Mouse (Mus musculus) midbrain, embryonic 16.5 days (tissue): ENCODE results near the gene 4930404N11Rik. TPM values are rescaled to one million over a fixed set of nuclear protein-coding genes. Genes with fewer than 3 reads are reported as not detected.

ENCODE experiments used
- ATAC-seq: fragments of 200-750 bp; cut with Nextera tagmentation; 2 replicates; pipeline ENCODE4 v1.8.0; 2017; ENCODE audit warnings: moderate TSS enrichment
- H3K27ac ChIP-seq: fragments of 300-500 bp; sonication (generic); 2 replicates; pipeline ENCODE4 v1.5.1; 2014; ENCODE audit warnings: mild to moderate bottlenecking, low read length, mixed read lengths
- H3K27me3 ChIP-seq: fragments of 300-500 bp; sonication (generic); 2 replicates; pipeline ENCODE4 v1.6.1; 2014; ENCODE audit warnings: low read depth, low read length, mixed read lengths; ENCODE audit not compliant: control insufficient read depth, insufficient read depth
- H3K36me3 ChIP-seq: fragments of 300-500 bp; sonication (generic); 2 replicates; pipeline ENCODE4 v1.6.1; 2014; ENCODE audit warnings: mild to moderate bottlenecking, low read length, moderate library complexity, mixed read lengths; ENCODE audit not compliant: control insufficient read depth, insufficient read depth
- H3K4me1 ChIP-seq: fragments of 300-500 bp; sonication (generic); 2 replicates; pipeline ENCODE4 v1.6.1; 2014; ENCODE audit warnings: mild to moderate bottlenecking, low read length, mixed read lengths; ENCODE audit not compliant: control insufficient read depth, insufficient read depth
- H3K4me2 ChIP-seq: fragments of 300-500 bp; sonication (generic); 2 replicates; pipeline ENCODE4 v1.6.1; 2014; ENCODE audit warnings: mild to moderate bottlenecking, low read length, mixed read lengths
- H3K4me3 ChIP-seq: fragments of 300-500 bp; sonication (generic); 2 replicates; pipeline ENCODE4 v1.5.1; 2014; ENCODE audit warnings: low read depth, mild to moderate bottlenecking, low read length, moderate library complexity, mixed read lengths
- H3K9ac ChIP-seq: fragments of 300-500 bp; sonication (generic); 2 replicates; pipeline ENCODE4 v1.6.1; 2014; ENCODE audit warnings: low read depth, low read length, mixed read lengths
- H3K9me3 ChIP-seq: fragments of 300-500 bp; sonication (generic); replicated peaks from 2 replicates; pipeline ENCODE4 v1.6.1; 2014; ENCODE audit warnings: mild to moderate bottlenecking, low read length, mixed read lengths; ENCODE audit not compliant: control insufficient read depth, poor library complexity, severe bottlenecking
- WGBS: fragments of 180-500 bp; shearing (Covaris S2); extraction: QIAGEN DNeasy Blood & Tissue Kit; methylation state at CpG from one replicate; pipeline ENCODE4 v1.1.7; 2014; 5-methylcytosine and 5-hydroxymethylcytosine counted together
- polyA plus RNA-seq: library from polyadenylated mRNA; unstranded; fragments of >200 nt; fragmentation: Nextera tagmentation; extraction: Ambion mirVana; gene quantifications from 2 replicates; pipeline ENCODE4 v1.2.1, GENCODE M21; 2015

4930404N11Rik gene
- polyA plus RNA-seq, 1 experiment from 2014 or later: 0.63 TPM

DNA sequence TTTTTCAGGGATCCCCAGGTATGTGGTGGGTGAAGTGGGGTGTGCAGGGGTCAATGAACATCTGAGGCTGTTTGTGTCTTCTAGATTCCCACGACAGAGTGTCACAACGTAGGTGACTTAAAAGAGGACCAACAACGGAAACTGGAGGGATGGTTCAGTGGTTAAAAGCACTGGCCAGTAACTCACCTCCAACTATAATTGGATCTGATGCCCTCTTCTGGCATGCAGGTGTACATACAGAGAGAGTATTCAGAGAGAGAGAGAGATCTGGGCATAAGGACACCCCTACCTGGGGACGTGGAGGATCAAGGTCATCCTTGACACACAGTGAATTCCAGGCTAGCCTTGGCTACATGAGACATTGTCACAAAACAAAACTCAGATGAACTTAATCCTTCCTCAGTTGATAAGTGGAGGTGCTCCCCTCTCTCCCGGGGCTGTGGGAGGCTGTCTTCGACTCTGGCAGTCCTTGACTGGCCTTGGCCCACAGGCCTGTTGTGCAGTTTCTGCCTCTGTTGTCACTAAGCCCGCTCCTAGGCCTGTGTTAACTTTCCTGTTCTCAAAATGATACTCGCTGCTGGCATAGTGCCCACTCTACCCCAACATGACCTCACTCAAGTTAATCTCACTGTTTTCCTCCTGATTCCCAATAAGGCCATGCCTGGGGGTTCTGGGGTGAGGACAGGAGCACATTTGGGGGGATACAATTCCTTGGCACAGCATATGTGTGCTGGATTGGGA is 21.0 kb downstream of the 4930404N11Rik start:
- WGBS: 58% methylated on average over 8 of the region's 8 CpGs
- H3K9me3 ChIP-seq: no peaks in the 10 kb centered on the region
- no peak overlapping the region for H3K4me3 ChIP-seq
- H3K27me3 ChIP-seq: peaks cover 38% of the 10 kb centered on the region
- H3K4me1 ChIP-seq: peaks cover 15% of the 10 kb centered on the region
- H3K4me2 ChIP-seq: no peak overlapping the region
- no peak overlapping the region for H3K27ac ChIP-seq
- no peak for ATAC-seq
- H3K9ac ChIP-seq: no peak overlapping the region
- no peaks in the 10 kb centered on the region for H3K36me3 ChIP-seq

DNA sequence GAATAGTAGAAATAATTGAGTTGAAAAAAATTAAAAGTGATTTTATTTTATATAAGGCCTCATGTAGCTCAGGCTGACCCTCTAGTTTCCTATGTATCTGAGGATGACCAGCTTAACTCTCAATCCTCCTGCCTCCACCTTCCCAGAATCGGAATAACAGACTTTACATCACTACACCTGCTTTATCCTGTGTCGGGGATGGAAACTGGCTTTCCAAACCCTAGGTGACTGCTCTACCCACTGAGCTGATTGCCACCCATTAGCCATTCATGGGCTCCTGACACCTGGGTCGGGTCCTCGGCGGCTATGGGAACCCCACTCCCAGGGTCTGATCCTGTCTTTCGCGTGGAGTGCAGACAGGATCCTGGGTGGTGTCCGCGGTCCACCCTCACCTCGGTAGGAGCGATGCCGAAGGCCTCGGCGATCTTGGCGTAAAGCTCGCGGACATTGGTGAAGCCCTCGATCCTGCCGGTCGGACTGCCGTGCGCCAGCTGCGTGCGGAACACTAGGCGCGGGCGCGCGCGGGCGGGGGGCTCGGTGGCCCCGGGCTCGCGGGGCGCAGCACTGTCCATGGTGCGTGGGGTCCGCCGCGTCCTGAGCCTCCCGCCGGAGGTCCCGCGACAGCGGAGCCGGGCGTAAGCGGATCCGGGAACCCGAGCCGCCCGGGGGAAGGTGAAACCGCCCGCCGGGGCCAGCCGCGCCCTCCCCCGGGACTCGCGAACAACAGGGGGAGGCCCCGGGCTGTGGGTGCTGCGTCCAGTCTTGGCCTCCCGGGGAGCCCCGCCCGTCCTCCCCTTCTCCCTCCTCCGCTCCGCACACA is 22.7 kb downstream of the 4930404N11Rik start, which contains the start of gene Gipc3:
Gipc3 (minus strand) TSS at position 581 of the 820 bp plus-strand sequence.
- Histone ChIP-seq H3K27me3 (peaks cover 38% of the 10 kb centered on the region), H3K4me3 (peak within 1 kb of the TSS; percentile 43), H3K9me3 (no peaks in the 10 kb centered on the region), H3K27ac (no peak within 1 kb of the TSS), H3K36me3 (no peaks in the 10 kb centered on the region), H3K4me1 (peaks cover 15% of the 10 kb centered on the region), H3K4me2 (peak within 1 kb of the TSS; percentile 71), H3K9ac (peak within 1 kb of the TSS; percentile 63)
- ATAC-seq: no peak
- 4% methylated on average over 64 of the region's 67 CpGs for WGBS

DNA sequence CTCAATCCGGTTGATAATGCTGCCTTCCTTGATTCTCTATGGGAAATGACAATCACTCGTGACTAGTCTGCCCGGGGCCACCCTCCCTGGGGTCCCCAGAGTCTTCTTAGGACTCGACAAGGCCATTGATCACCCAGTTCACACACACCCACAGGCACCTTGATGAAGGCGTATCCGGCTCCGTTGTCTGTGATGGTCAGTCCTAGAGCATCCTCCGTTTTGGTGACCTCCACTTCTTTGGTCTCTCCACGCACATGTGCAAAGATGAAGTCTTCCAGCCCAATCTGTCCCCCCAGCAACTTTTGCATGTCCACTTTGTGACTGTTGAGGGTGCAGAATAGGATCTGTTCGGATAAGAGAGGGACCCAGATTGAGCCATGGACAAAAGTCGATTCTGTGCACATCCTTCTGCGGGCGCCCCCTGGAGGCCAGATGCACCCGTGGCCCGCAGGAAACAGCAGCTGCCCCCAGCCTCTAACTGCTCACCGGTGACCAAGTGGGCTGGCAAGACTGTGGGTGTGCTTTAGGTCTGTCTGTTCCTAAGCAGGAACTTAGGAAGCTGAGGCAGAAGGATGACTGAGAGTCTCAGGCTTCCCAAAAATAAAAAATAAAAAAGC is 24.2 kb downstream of the 4930404N11Rik start:
- Histone ChIP-seq H3K4me2 (no peak overlapping the region), H3K4me1 (peaks cover 8% of the 10 kb centered on the region), H3K4me3 (no peak overlapping the region), H3K27me3 (peaks cover 38% of the 10 kb centered on the region), H3K9me3 (no peaks in the 10 kb centered on the region), H3K9ac (no peak overlapping the region), H3K27ac (no peak overlapping the region), H3K36me3 (no peaks in the 10 kb centered on the region)
- no peak for ATAC-seq
- WGBS: 40% methylated on average over 16 of the region's 16 CpGs

DNA sequence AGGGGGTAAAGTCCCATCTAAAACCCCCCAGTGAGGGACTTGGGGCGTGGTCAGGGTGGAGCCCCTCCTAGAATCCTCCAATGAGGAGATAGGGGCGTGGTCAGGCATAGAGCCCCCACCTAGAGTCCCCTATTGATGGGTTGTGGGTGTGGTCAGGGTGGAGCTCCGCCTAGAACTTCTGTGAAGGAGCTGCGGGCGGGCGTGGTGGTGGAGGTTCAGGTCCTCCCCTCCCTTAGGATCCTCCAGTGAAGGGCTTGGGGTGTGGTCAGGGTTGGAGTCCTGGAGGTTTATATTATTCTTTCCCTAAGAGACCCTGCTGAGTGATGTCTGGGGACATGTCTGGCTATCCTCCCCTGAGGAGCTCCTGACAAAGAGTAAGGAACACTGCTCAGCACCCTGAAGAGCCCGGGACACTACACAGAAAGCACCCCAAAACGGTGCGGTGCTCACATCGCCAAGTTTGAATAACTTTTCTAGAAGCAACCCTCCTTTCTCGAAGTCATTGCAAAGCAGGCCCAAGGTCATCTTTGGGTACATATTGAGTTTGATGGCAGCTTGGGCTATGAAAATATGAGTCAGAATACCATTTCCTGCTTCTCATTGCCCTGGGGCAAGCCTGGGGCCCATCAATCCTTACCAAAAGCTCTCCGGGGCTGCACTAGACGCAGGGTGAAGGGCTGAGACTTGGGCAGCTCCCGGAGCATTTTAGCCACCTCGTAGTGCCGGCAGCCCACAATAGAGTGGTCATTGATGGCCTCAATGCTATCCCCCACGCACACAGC is 24.9 kb downstream of the 4930404N11Rik start:
- Histone ChIP-seq H3K27ac (no peak overlapping the region), H3K27me3 (peaks cover 38% of the 10 kb centered on the region)

DNA sequence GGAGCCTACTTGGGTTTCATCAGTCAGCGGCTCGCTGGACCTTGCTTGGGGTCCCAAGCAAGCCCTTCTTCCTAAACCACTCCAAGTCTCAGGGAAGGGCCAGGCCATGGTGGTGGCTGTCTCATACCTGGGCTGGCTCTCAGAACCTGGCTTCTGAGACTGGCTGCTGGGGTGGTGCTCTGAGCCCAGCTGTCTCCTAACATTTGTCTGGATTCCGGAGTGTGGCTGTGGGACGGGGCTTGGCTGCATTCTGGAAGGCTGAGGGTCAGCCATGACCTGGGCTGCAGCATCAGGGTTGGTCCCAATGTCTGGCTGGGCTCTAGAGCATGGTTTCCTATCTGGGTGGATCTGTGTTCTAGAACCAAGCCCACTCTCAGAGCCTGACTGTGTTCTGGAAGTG is 29.1 kb downstream of the 4930404N11Rik start:
- H3K27me3 ChIP-seq: peaks cover 25% of the 10 kb centered on the region
- 96% methylated on average over 4 of the region's 4 CpGs for WGBS
- no peak overlapping the region for H3K27ac ChIP-seq
- H3K36me3 ChIP-seq: no peaks in the 10 kb centered on the region
- no peaks in the 10 kb centered on the region for H3K4me1 ChIP-seq
- H3K4me2 ChIP-seq: no peak overlapping the region
- H3K9me3 ChIP-seq: no peaks in the 10 kb centered on the region
- ATAC-seq: no peak
- no peak overlapping the region for H3K4me3 ChIP-seq
- no peak overlapping the region for H3K9ac ChIP-seq

More for the DNA sequence above, 24.9 kb downstream of the 4930404N11Rik start:
- Histone ChIP-seq H3K4me3 (no peak overlapping the region), H3K9ac (no peak overlapping the region), H3K4me1 (peaks cover 6% of the 10 kb centered on the region), H3K36me3 (no peaks in the 10 kb centered on the region), H3K9me3 (no peaks in the 10 kb centered on the region), H3K4me2 (no peak overlapping the region)
- no peak for ATAC-seq
- WGBS: 37% methylated on average over 17 of the region's 17 CpGs

DNA sequence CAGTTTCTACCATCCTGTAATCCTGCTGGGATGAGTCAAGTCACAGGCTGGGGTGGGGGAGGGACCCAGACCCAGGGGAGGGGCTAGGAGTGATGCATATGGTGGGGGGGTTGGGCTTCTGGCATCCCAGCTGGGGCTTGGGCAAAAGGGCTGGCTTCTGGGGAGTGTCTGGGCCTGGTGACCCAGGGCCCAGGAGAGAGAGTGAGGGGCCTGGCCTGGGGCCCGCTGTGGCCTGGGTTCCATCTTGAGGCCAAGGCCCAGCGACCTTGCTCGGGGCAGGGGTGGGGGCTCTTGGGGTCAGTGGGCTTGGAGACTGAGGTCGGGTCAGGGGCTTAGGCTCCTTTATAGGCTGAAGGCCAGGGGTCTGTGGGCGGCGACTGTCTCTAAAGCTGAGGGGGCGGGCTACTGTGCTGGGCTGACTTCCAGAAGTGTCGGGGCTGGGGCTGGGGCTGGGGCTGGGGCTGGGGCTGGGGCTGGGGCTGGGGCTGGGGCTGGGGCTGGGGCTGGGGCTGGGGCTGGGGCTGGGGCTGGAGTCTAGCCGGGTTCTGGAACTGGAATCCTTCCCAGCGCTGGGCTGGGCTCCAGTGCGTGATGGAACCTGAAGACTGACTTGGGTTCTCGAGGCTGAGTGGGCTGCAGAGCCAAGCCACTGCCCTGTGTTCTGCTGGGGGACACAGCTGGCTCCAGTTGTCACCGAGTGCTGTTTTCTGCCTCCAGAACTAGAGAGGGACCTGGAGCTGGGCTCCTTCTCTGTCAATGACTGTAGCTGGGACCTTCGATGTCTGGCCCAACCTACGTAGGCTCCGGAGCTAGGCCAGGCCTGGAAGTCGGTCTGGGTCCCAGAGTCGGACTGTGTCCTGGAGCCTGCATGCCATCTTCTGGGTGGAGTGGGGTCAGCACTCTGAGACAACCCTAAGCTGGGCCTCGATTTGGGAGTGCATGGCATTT is 29.9 kb downstream of the 4930404N11Rik start:
- H3K9me3 ChIP-seq: no peaks in the 10 kb centered on the region
- 39% methylated on average over 17 of the region's 19 CpGs for WGBS
- H3K9ac ChIP-seq: peak overlapping the region; percentile 25; the same call in 1 of the 2 replicates
- no peaks in the 10 kb centered on the region for H3K4me1 ChIP-seq
- no peak for ATAC-seq
- H3K27me3 ChIP-seq: peaks cover 18% of the 10 kb centered on the region
- no peaks in the 10 kb centered on the region for H3K36me3 ChIP-seq
- no peak overlapping the region for H3K4me3 ChIP-seq
- H3K27ac ChIP-seq: no peak overlapping the region
- H3K4me2 ChIP-seq: no peak overlapping the region

DNA sequence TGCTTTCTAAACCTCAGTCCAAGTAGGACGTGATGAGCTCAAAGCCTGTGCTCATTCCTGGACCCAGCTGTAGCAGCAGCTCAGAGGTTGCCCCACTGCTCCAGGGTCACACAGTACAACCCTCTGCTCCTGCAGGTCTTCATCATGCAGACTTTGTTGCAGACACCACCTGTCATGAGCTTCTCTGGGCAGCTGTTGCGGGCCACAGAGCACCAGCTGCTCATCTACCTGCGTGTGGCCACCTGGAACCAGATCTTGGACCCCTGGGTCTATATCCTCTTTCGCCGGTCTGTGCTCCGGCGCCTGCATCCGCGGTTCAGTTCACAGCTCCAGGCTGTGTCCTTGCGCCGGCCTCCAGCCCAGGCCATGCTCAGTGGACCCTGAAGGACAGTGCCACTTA is 31.3 kb downstream of the 4930404N11Rik start:
- no peak for ATAC-seq
- H3K27ac ChIP-seq: no peak overlapping the region
- H3K4me1 ChIP-seq: no peaks in the 10 kb centered on the region
- no peaks in the 10 kb centered on the region for H3K36me3 ChIP-seq
- no peak overlapping the region for H3K4me2 ChIP-seq
- H3K4me3 ChIP-seq: no peak overlapping the region
- 59% methylated on average over 11 of the region's 11 CpGs for WGBS
- H3K9ac ChIP-seq: no peak overlapping the region
- H3K9me3 ChIP-seq: no peaks in the 10 kb centered on the region
- H3K27me3 ChIP-seq: peaks cover 18% of the 10 kb centered on the region

DNA sequence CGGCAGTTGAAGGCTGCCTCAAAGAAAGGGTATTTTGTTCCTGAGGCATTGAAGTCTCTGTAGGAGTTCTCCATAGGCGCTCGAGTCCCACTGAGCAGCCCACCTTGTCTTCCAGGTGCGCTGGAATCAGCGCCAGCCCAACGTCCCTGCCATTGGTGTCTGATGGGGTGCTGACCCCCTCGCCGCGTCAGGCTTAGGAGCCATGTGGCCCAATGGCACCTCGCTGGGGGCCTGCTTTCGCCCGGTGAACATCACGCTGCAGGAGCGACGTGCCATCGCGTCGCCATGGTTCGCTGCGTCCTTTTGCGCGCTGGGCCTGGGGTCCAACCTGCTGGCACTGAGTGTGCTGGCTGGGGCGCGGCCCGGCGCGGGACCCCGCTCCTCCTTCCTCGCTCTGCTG is 33.3 kb downstream of the 4930404N11Rik start:
- ATAC-seq: no peak
- H3K36me3 ChIP-seq: no peaks in the 10 kb centered on the region
- no peaks in the 10 kb centered on the region for H3K9me3 ChIP-seq
- peaks cover 18% of the 10 kb centered on the region for H3K27me3 ChIP-seq
- WGBS: 12% methylated on average over 27 of the region's 29 CpGs
- H3K4me2 ChIP-seq: no peak overlapping the region
- H3K4me1 ChIP-seq: no peaks in the 10 kb centered on the region
- no peak overlapping the region for H3K9ac ChIP-seq
- H3K4me3 ChIP-seq: no peak overlapping the region
- H3K27ac ChIP-seq: no peak overlapping the region
